Mouse (Mus musculus) layer of hippocampus, adult 9-11 months (tissue): Measurements from ENCODE around the gene Whamm.

ENCODE experiments used
- DNase-seq: peaks from one replicate; pipeline ENCODE4 v3.0.0; 2022

Whamm gene

GRCm38 (mm10) chr7:81599379-81600280, 28.6 kb downstream of the Whamm start:
- peak; percentile 44 for DNase-seq

DNA sequence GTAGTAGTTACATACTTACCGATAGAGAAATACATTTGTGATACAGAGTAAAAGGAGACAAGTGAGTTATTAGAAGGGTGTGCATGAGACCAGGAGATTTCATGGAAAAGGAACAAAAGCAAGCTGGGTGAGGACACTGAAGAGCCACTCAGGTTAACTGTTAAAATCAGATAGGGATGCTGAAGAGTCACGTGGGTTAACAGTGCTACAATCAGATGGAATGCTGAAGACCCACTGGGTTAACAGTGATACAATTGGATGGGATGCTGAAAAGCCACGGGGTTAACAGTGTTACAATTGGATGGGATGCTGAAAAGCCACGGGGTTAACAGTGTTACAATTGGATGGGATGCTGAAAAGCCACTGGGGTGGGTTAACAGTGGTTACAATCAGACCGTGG, 33.9 kb downstream of the Whamm start:
- no peak for DNase-seq

GRCm38 (mm10) chr7:81605489-81605888, 34.4 kb downstream of the Whamm start:
- DNase-seq: no peak

- no peak for DNase-seq
These were observed 35.4 kb downstream of the Whamm start for GRCm38 (mm10) chr7:81606452-81606851.

- no peak for DNase-seq
These were observed 39.1 kb downstream of the Whamm start for GRCm38 (mm10) chr7:81610125-81610524.

- no peak for DNase-seq
These were observed 42.0 kb downstream of the Whamm start for GRCm38 (mm10) chr7:81612856-81613635.

DNA sequence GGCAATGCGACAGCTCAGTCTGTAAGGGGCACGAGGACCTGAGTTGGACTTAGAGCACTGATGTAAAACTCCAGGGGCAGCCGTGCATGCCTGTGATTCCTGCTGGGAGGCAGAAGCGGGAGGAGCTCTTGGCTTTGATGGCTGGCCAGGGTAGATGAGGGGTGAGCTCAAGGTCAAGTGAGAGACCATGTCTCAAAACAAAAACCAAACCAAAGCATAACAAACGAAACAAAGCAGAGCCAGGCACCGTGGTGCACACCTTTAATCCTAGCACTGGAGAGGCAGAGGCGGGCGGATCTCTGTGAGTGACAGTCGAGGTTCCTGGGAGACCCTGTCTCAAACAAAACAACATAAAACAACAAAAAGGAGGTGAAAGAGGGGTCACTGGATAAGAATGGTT, 44.0 kb downstream of the Whamm start:
- no peak for DNase-seq

DNA sequence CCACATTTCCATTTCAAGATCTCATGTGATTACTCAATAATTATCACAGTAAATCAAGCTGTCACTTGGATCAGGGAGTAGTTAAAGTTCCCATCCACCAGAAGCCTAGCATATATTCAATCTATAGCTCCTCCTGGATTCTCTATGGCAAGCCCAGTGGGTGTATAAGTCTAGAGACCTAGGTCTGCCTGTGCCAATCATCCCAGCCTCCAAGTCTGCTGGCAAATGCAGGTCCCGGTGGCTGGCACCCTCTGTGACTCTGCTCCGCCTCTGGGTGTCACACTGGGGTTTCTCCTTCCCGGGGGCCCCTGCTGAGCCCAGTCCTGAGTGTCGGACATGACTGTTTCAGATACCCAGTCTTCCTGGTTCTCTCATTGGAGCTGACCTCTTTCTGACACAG, 51.7 kb downstream of the Whamm start:
- no peak for DNase-seq

GRCm38 (mm10) chr7:81623767-81624166, 52.7 kb downstream of the Whamm start:
- DNase-seq: no peak

DNA sequence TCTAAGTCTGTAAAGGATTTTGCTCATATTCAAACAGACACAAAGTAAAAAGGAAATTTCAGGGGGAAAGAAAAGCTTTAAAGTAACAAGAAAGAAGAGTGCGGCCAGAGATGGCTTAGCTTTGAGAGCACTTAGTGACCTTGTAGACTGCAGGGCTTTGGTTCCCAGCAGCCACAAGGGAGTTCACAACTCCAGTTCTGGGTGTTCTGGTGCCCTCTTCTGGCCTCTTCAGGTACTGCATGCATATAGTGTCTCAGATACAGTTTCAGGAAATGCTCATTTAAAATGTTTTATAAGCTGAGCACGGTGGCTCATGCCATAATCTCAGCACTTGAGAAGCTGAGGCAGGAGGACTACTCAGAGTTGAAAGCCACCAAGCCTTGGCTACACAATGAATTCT, 55.4 kb downstream of the Whamm start:
- DNase-seq: no peak

DNA sequence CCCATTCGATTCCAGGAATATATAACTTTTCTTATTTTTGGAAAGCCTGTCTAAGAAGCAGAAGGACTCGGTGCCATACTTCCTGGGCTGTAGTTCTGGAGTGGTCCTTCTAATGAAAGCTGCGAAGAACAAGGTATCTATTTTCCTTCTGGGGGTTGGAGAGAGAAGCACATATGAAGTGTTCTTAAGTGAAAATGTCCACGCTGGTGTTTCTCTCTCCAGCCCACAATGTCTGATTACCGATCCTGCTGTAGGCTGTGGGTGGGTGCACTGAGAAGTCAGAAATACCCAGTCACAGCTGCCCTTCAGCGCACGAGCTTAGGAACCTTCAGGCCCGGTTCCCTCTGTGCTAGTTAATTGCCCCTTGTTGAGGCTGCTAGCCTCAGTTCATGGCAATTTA, 60.2 kb downstream of the Whamm start:
- DNase-seq: no peak

DNA sequence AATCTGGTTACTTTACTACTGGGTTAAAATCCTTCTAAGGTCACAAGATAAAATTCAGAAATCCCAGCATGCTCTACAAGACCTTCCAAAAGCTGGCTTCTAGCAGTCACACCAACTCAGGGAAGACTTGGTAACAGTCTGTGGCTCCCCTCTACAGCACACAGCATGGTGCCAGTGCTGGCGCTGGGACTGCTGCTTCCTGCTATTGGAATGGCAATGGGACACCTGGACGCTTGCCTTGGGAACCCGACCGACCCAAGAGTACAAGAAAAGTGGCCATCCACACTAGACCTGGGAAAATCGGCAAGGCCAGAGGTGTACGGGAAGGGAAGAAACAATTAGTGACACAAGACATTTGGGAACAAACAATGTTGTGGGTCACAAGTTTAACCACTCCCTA, 61.5 kb downstream of the Whamm start:
- no peak for DNase-seq

DNA sequence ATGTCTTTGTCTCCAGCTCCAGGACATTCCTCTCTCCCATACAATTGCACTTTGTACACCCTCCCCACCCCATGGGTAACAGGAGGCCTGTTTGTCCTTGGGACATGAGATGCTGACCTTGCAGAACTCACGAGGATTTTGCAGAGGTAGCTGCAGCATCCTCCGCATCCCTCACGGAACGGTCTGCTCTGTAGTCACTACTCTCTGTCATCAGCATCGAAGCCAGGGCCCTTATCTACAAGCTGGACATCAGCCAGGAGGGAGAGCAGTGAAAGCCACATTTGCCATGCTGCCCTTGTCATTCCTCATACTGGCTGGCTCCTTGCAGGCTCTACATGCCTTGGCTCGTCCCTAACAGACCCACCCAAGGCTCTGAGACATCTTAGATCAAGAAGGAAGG, 70.0 kb downstream of the Whamm start:
- no peak for DNase-seq

DNA sequence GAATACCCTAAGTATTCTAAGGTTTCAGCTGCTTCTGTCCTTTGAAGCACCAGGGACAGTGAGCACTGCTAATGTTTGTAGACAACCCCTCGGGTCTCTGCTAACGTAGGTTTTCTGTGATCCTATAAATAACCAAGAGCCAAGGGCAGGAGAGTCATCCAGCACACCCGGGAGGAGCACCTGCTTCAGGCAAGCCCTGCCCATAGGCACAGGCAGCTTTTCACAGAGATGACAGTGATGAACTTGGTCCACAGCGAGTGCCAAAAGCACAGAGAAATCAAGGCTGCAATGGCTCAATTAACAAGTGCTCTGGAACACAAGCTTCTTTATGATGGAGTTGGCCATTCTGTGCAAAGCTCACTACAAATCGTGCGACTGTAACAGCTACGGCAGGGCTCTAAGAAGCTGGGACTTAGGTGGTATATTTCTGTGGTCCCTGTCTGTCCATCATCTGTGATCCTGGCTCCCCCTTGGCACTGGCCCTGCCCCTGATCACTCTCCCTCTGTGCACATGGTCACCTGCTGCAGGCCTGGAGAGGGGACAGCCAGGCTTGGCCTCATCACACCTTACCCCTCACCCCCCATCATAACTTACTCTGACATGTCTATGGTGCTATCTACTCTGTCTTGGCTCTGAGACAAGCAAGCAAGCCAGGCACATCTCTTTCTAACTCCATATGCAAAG, 73.6 kb downstream of the Whamm start:
- DNase-seq: no peak
